9 mouse cellular contexts compared by ENCODE assay signal in genomic region chr3:37182415-37183269, GRCm38 (mm10). TPM values are rescaled to one million over a fixed set of nuclear protein-coding genes. Genes with fewer than 3 reads are reported as not detected.
A peak's percentile ranks its signal among the peaks of the same experiment; 100 is the strongest.
DNase-seq lines count a peak whose midpoint lies in the region; ATAC-seq lines count a peak whose summit lies in the region.
"Had no signal": no experiment of that assay in that cellular context is flagged by ENCODE, and none has a peak within 500 bp of the region (broad histone marks: within the 10 kb centered on the region; RNA-seq: fewer than 3 reads in every experiment).

No protein-coding gene starts in this region.

- ATAC-seq in granulocyte monocyte progenitor cell, adult 5-6 weeks (replicated peaks; ENCODE audit: poor library complexity, severe bottlenecking), result no peak

- DNase-seq in embryo, embryonic 9.5 days (ENCODE audit: extremely low spot score), result peak; percentile 10
- no peak for DNase-seq in embryo, embryonic 11 days
- DNase-seq in NIH3T3 (ENCODE audit: low read depth), result peak; percentile 18
- DNase-seq in frontal cortex, postnatal 10 days (ENCODE audit: low spot score in 2 of 2), result peak; percentile 15 to 17
- peak; percentile 8 to 29 for DNase-seq in left cerebral cortex, postnatal 25 days (ENCODE audit: low spot score in 2 of 2)
- DNase-seq in skeletal muscle tissue, adult 2 months (ENCODE audit: low read depth, low spot score), result peak; percentile 36
- DNase-seq in spleen, postnatal 10 days (ENCODE audit: low spot score in 2 of 2), result no peak

- intact Hi-C loops in left cerebral cortex, postnatal 25 days (cut with DNase I), result no loop called here

RNA-seq across cellular contexts. Expression of gene Il21, which starts 49.8 kb away (rescaled TPM):
- under 1 TPM in 1 of 2 experiments, not detected in 1; 0.48 TPM for total RNA-seq in left cerebral cortex, postnatal 25 days (2021)
- total RNA-seq in granulocyte monocyte progenitor cell, adult 5-6 weeks (2014; fragmentation: Nextera tagmentation), result not detected in 2 replicates
- total RNA-seq in granulocyte monocyte progenitor cell, adult 5-6 weeks (2017), result not detected in 2 replicates
- total RNA-seq: hematopoietic stem cell, adult 5-6 weeks had no signal

RNA-seq across cellular contexts. Expression of gene Il2, which starts 56.9 kb away (rescaled TPM):
- not detected for total RNA-seq in left cerebral cortex, postnatal 25 days (2021)
- 1.5 TPM in 1 of 2 replicates, not detected in the other for total RNA-seq in granulocyte monocyte progenitor cell, adult 5-6 weeks (2014; fragmentation: Nextera tagmentation)
- not detected in 2 replicates for total RNA-seq in granulocyte monocyte progenitor cell, adult 5-6 weeks (2017)
- total RNA-seq: hematopoietic stem cell, adult 5-6 weeks had no signal

Comparison
In these comparisons a context has a peak if more than half of its experiments do, and no peak if none do; other contexts are left out.
1. DNase-seq: peak in embryo, embryonic 9.5 days (single experiment), NIH3T3 (single experiment), frontal cortex, postnatal 10 days (2 of 2), left cerebral cortex, postnatal 25 days (2 of 2) and skeletal muscle tissue, adult 2 months (single experiment); none in embryo, embryonic 11 days (single experiment) and spleen, postnatal 10 days (0 of 2).